8 mouse cellular contexts compared by ENCODE assay signal in the genomic region with DNA sequence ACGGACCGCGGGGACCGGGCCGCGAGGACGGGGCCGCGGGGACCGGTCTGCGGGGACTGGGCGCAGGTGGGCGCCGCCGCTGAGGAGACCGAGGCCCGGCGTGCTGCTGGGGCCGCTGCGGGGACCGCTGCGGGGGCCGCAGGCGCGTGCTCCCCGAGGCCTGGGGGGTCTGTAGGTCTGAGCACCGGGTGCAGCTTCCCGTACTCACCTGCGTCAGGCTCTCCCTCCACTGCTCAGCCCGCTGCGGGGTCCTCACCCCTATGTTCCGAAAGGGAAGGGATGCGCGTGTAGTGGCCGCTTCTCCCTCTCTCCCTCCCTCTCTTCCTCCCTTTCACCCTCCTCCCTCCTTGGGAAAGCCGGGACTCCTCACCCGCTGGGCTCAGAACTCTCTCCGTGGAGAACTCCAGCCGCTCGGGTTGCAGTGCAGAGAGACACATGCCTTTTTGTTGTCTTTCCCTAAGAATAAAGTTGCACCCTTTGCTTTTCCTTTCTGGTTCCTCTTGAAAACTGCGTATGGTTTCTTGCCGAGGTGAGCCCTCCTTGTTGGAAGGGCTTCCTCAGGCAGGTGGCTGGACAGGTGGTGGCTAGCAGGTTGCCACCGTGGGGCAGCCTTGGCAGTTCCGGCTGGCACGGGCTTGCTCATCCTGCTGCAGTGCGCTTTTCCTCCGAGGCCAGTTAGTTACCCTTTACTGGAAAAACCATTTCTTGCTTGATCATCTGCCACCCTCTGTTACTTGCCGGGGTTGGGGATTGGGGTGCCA. TPM values are rescaled to one million over a fixed set of nuclear protein-coding genes. Genes with fewer than 3 reads are reported as not detected.
DNase-seq lines count a peak whose midpoint lies in the region; ATAC-seq lines count a peak whose summit lies in the region.

No protein-coding gene starts in this region.

- H3K27ac ChIP-seq in heart, embryonic 16.5 days (ENCODE audit: low read length) = peak overlapping the region; percentile 25
- H3K27ac ChIP-seq in midbrain, embryonic 11.5 days (ENCODE audit: low read depth, low read length) = peak overlapping the region; percentile 51
- peak overlapping the region; percentile 80 for H3K27ac ChIP-seq in stomach, embryonic 15.5 days

- H3K9me3 ChIP-seq in heart, embryonic 16.5 days (replicated peaks; ENCODE audit: control insufficient read depth, low read length) = no peaks in the 10 kb centered on the region
- H3K9me3 ChIP-seq in midbrain, embryonic 11.5 days (ENCODE audit: control insufficient read depth, low read length) = no peaks in the 10 kb centered on the region
- no peaks in the 10 kb centered on the region for H3K9me3 ChIP-seq in stomach, embryonic 15.5 days

- WGBS in heart, embryonic 16.5 days = 2% methylated on average over 39 of the region's 48 CpGs
- WGBS in midbrain, embryonic 11.5 days = under 1% methylated on average over 34 of the region's 48 CpGs
- WGBS in stomach, embryonic 15.5 days = under 1% methylated on average over 33 of the region's 48 CpGs

- ATAC-seq in heart, embryonic 16.5 days (replicated peaks; ENCODE audit: extremely low read depth, insufficient read depth, low FRiP score) = peak; percentile 50
- ATAC-seq in midbrain, embryonic 11.5 days (ENCODE audit: low FRiP score) = no peak; the same call in 1 of the 2 replicates
- ATAC-seq in stomach, embryonic 15.5 days (ENCODE audit: insufficient read depth, low FRiP score, low read depth) = peak; percentile 33

- H3K4me1 ChIP-seq in heart, embryonic 16.5 days (ENCODE audit: control insufficient read depth, insufficient read depth, low read length) = peaks cover 38% of the 10 kb centered on the region
- H3K4me1 ChIP-seq in midbrain, embryonic 11.5 days (ENCODE audit: control insufficient read depth, insufficient read depth, low read length) = peaks cover 15% of the 10 kb centered on the region
- H3K4me1 ChIP-seq in stomach, embryonic 15.5 days = peaks cover 23% of the 10 kb centered on the region

- peak overlapping the region; percentile 93 for H3K9ac ChIP-seq in heart, embryonic 16.5 days (ENCODE audit: low read length)
- H3K9ac ChIP-seq in midbrain, embryonic 11.5 days (ENCODE audit: low read length) = peak overlapping the region; percentile 88
- H3K9ac ChIP-seq in stomach, embryonic 15.5 days = peak overlapping the region; percentile 78

- H3K27me3 ChIP-seq in heart, embryonic 16.5 days (ENCODE audit: control insufficient read depth, insufficient read depth, low read length) = no peaks in the 10 kb centered on the region
- no peaks in the 10 kb centered on the region for H3K27me3 ChIP-seq in midbrain, embryonic 11.5 days (ENCODE audit: control insufficient read depth, insufficient read depth, low read length)
- no peaks in the 10 kb centered on the region for H3K27me3 ChIP-seq in stomach, embryonic 15.5 days (replicated peaks)

- peak overlapping the region; percentile 96 for H3K4me2 ChIP-seq in heart, embryonic 16.5 days (ENCODE audit: low read depth, low read length)
- H3K4me2 ChIP-seq in midbrain, embryonic 11.5 days = peak overlapping the region; percentile 70
- H3K4me2 ChIP-seq in stomach, embryonic 15.5 days = peak overlapping the region; percentile 94

- DNase-seq in adrenal gland, postnatal 14 days = peak; percentile 59
- no peak for DNase-seq in adrenal gland, adult 2 months
- DNase-seq in MN1 (ENCODE audit: low spot score) = peak; percentile 38
- peak; percentile 59 for DNase-seq in embryo, embryonic 10.5 days (ENCODE audit: low spot score)
- DNase-seq in kidney, postnatal 25 days = peak; percentile 47 to 74
- peak; percentile 94 for DNase-seq in midbrain, embryonic 11.5 days (ENCODE audit: low spot score, missing footprints)

- no peaks in the 10 kb centered on the region for H3K36me3 ChIP-seq in heart, embryonic 16.5 days (ENCODE audit: control insufficient read depth, insufficient read depth)
- H3K36me3 ChIP-seq in midbrain, embryonic 11.5 days (ENCODE audit: control insufficient read depth, insufficient read depth, low read length) = no peaks in the 10 kb centered on the region
- H3K36me3 ChIP-seq in stomach, embryonic 15.5 days = no peaks in the 10 kb centered on the region

- H3K4me3 ChIP-seq in heart, embryonic 16.5 days (ENCODE audit: low read length) = peak overlapping the region; percentile 88
- peak overlapping the region; percentile 98 for H3K4me3 ChIP-seq in midbrain, embryonic 11.5 days (ENCODE audit: low read depth, low read length)
- peak overlapping the region; percentile 95 for H3K4me3 ChIP-seq in stomach, embryonic 15.5 days (replicated peaks)

RNA-seq across cellular contexts. Expression of a gene that starts 0.7 kb away (rescaled TPM):
- total RNA-seq in adrenal gland, postnatal 14 days (2021) = 81.6 and 129 TPM in 2 replicates
- 10 to 100 TPM; 49.1 to 66.7 TPM for total RNA-seq in adrenal gland, adult 2 months (2021)
- polyA plus RNA-seq in adrenal gland, adult 2 months (2012; rRNA removed) = 15.2 and 16.7 TPM in 2 replicates
- polyA plus RNA-seq in heart, embryonic 16.5 days (2015; fragmentation: Nextera tagmentation; extraction: Ambion mirVana) = 22.6 and 25.0 TPM in 2 replicates
- polyA plus RNA-seq in midbrain, embryonic 11.5 days (2014; fragmentation: Nextera tagmentation; extraction: Ambion mirVana) = 34.1 and 35.3 TPM in 2 replicates
- 25.5 and 26.1 TPM in 2 replicates for polyA plus RNA-seq in stomach, embryonic 15.5 days (2015; fragmentation: Nextera tagmentation; extraction: Ambion mirVana)

RNA-seq across cellular contexts. Expression of a gene that starts 50.3 kb away (rescaled TPM):
- total RNA-seq in adrenal gland, postnatal 14 days (2021) = 1.7 and 2.2 TPM in 2 replicates
- 1 to 10 TPM; 1.4 to 2.4 TPM for total RNA-seq in adrenal gland, adult 2 months (2021)
- 0.48 and 0.57 TPM in 2 replicates for polyA plus RNA-seq in adrenal gland, adult 2 months (2012; rRNA removed)
- polyA plus RNA-seq in heart, embryonic 16.5 days (2015; fragmentation: Nextera tagmentation; extraction: Ambion mirVana) = 0.75 and 1.0 TPM in 2 replicates
- 1.2 and 1.5 TPM in 2 replicates for polyA plus RNA-seq in midbrain, embryonic 11.5 days (2014; fragmentation: Nextera tagmentation; extraction: Ambion mirVana)
- polyA plus RNA-seq in stomach, embryonic 15.5 days (2015; fragmentation: Nextera tagmentation; extraction: Ambion mirVana) = 1.3 and 1.5 TPM in 2 replicates

Comparison
In these comparisons a context has a peak if more than half of its experiments do, and no peak if none do; other contexts are left out.
1. H3K27ac ChIP-seq: peak in every context shown above with its lines; median percentile 80 in stomach, embryonic 15.5 days; 51 in midbrain, embryonic 11.5 days; 25 in heart, embryonic 16.5 days.